Mouse (Mus musculus) stomach, postnatal 0 days (tissue): ENCODE data around the gene Aunip. TPM values are rescaled to one million over a fixed set of nuclear protein-coding genes. Genes with fewer than 3 reads are reported as not detected.

Source experiments
- ATAC-seq: fragments of 200-750 bp; cut with Nextera tagmentation; 2 replicates; pipeline ENCODE4 v1.8.0; 2017; ENCODE audit not compliant: low FRiP score, low TSS enrichment
- DNase-seq: peaks from one replicate; pipeline ENCODE4 v3.0.0-alpha.2; 2016; ENCODE audit warnings: low spot score
- H3K27ac ChIP-seq: fragments of 300-500 bp; sonication (generic); replicated peaks from 2 replicates; pipeline ENCODE4 v1.5.1; 2014; ENCODE audit warnings: mild to moderate bottlenecking, control low read depth
- H3K27me3 ChIP-seq: fragments of 300-500 bp; sonication (generic); 2 replicates; pipeline ENCODE4 v1.6.1; 2014; ENCODE audit warnings: low read length; ENCODE audit not compliant: control insufficient read depth, insufficient read depth
- H3K36me3 ChIP-seq: fragments of 300-500 bp; sonication (generic); 2 replicates; pipeline ENCODE4 v1.6.1; 2014; ENCODE audit warnings: low read length, mixed read lengths; ENCODE audit not compliant: control insufficient read depth, insufficient read depth
- H3K4me1 ChIP-seq: fragments of 300-500 bp; sonication (generic); replicated peaks from 2 replicates; pipeline ENCODE4 v1.6.1; 2014; ENCODE audit warnings: antibody characterized with exemption; ENCODE audit not compliant: control insufficient read depth, insufficient read depth
- H3K4me2 ChIP-seq: fragments of 300-500 bp; sonication (generic); replicated peaks from 2 replicates; pipeline ENCODE4 v1.6.1; 2014; ENCODE audit warnings: low read depth, mild to moderate bottlenecking, control low read depth, moderate library complexity
- H3K4me3 ChIP-seq: fragments of 300-500 bp; sonication (generic); 2 replicates; pipeline ENCODE4 v1.5.1; 2014; ENCODE audit warnings: low read depth, low read length, control low read depth
- H3K9ac ChIP-seq: fragments of 300-500 bp; sonication (generic); 2 replicates; pipeline ENCODE4 v1.6.1; 2014; ENCODE audit warnings: mild to moderate bottlenecking, low read length, control low read depth, mixed read lengths
- H3K9me3 ChIP-seq: fragments of 300-500 bp; sonication (generic); 2 replicates; pipeline ENCODE4 v1.6.1; 2016; ENCODE audit warnings: low read length; ENCODE audit not compliant: control insufficient read depth
- CTCF ChIP-seq: IDR thresholded peaks from 2 replicates; pipeline ENCODE4 v1.5.1; 2016; ENCODE audit warnings: antibody characterized with exemption, low read depth, mild to moderate bottlenecking, moderate library complexity
- EP300 ChIP-seq: optimal IDR thresholded peaks from 2 replicates; pipeline ENCODE3; 2016; ENCODE audit warnings: antibody characterized with exemption
- WGBS: fragments of 180-500 bp; shearing (Covaris S2); extraction: QIAGEN DNeasy Blood & Tissue Kit; methylation state at CpG from one replicate; pipeline ENCODE4 v1.1.7; 2014; 5-methylcytosine and 5-hydroxymethylcytosine counted together
- polyA plus RNA-seq: library from polyadenylated mRNA; unstranded; fragments of >200 nt; fragmentation: Nextera tagmentation; extraction: Ambion mirVana; gene quantifications from 2 replicates; pipeline ENCODE4 v1.2.1, GENCODE M21; 2015

Gene Aunip
- polyA plus RNA-seq, 1 experiment from 2014 or later = 3.5 TPM

DNA sequence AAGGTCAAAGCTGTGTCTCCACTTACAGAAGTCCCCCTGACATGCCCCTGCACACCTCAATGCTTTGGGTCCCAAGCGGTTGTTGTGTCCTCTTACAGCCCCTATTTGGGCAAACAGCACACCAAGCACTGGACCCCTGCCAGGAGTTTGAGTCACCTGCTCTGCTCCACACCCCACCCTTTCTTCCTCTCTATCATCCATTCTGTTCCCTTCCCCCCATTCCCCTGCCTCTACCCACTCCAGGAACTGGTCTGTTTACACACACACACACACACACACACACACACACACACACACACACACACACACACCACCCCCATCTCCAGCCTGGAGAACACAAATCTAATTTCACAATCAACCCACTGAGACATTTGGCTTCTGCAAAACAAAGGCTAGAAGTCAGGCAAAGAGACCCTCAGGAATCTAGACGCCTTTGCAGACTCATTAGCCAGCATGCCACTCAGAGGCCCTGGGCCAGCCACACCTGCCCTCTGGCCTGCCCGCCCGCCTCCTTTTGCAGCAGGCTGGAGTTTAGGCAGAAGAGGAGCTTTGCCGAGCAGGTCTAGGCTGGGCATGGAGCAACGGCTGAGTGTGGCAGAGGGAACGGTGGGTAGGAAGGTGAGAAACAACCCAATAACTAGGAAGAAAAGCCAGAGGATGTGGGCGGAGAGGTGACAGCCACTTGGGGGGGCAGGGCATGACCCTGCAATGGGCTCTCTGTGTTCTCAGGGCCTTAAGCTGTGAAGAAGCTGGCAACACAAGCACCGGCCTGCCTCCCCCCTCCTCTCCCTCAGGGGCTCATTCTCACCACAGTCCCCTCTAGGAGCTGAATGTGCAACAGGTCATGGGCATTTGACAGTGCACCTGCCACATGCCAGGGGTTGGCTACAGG lies 36.3 kb downstream of the Aunip start:
- Histone ChIP-seq H3K9me3 (no peaks in the 10 kb centered on the region), H3K4me3 (no peak overlapping the region), H3K36me3 (peaks cover 8% of the 10 kb centered on the region; the same call in 1 of the 2 replicates), H3K9ac (no peak overlapping the region), H3K4me2 (no peak overlapping the region), H3K27ac (no peak overlapping the region; the same call in 1 of the 2 replicates), H3K27me3 (no peaks in the 10 kb centered on the region), H3K4me1 (0 out of 2 replicates have a peak, but pooled peaks cover 6% of the 10 kb centered on the region)
- no peak for TF ChIP-seq CTCF
- TF ChIP-seq EP300 = no peak
- DNase-seq (peak; percentile 71), ATAC-seq (peak; percentile 25; the same call in 1 of the 2 replicates)
- WGBS = 47% methylated on average over 9 of the region's 9 CpGs

DNA sequence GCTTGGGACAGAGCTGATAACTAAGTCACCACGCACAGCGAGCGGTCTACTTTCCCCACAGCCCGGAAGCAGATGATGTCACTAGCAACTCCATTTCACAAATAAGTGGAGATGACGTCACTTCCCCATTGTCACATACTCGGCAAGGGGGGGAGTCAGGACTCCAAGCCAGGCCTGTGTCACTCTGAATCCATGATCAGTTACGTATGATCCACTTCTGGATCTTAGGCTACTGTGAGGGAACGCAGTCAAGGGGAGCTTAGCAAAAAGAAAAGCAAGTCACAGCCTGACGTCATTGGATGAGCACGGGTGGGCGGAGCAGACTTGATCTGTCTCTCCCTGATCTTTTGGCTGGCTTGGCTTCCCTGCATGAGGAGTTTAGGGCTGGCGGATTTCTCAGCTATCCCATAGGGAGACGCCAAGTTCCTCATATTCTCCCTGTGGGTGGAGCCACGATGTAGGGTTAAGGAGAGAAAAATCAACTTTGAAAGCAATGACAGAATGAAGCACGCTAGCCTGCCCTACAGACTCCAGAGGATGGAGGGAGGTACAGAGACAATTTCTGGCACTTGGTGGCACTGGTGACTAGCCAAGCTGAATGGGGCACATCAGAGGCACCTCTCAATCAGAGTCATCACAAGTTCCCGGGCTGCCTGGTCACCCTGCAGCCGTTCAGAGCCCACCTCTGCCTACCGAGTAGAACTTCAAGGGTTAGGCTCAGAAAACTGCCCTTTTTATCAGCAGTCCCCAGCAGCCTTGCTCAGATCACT lies 37.6 kb downstream of the Aunip start:
- no peak overlapping the region for H3K9ac ChIP-seq
- H3K4me1 ChIP-seq = 0 out of 2 replicates have a peak, but pooled peaks cover 6% of the 10 kb centered on the region
- ATAC-seq (no peak), DNase-seq (no peak)
- 0 out of 2 replicates have a peak overlapping the region, but pooled peaks have one; percentile 35 for H3K27ac ChIP-seq
- H3K4me3 ChIP-seq = no peak overlapping the region
- no peaks in the 10 kb centered on the region for H3K27me3 ChIP-seq
- TF ChIP-seq EP300 = no peak
- peak; percentile 15; the same call in 1 of the 2 replicates for TF ChIP-seq CTCF
- peaks cover 8% of the 10 kb centered on the region; the same call in 1 of the 2 replicates for H3K36me3 ChIP-seq
- no peaks in the 10 kb centered on the region for H3K9me3 ChIP-seq
- no peak overlapping the region for H3K4me2 ChIP-seq
- WGBS = 50% methylated on average over 18 of the region's 18 CpGs

DNA sequence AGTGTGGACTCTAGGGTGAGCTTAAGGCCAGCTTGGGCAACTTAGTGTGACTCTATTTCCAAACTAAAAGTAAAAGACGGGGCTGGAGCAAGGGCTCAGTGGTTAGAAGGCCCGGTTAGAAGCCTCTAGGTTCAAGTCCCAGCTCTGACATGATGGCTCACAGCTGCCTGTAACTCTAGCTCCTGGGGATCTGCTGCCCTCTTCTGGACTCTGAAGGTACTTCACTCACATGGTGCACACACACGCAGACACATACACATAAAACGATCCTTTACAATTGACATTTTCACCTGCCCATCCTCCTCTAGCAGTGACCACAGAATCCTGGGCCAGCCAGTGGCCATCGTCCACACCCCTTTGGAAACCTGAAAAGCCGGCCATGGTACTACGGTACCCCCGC lies 39.1 kb downstream of the Aunip start:
- TF ChIP-seq EP300 (no peak), CTCF (peak; percentile 48)

DNA sequence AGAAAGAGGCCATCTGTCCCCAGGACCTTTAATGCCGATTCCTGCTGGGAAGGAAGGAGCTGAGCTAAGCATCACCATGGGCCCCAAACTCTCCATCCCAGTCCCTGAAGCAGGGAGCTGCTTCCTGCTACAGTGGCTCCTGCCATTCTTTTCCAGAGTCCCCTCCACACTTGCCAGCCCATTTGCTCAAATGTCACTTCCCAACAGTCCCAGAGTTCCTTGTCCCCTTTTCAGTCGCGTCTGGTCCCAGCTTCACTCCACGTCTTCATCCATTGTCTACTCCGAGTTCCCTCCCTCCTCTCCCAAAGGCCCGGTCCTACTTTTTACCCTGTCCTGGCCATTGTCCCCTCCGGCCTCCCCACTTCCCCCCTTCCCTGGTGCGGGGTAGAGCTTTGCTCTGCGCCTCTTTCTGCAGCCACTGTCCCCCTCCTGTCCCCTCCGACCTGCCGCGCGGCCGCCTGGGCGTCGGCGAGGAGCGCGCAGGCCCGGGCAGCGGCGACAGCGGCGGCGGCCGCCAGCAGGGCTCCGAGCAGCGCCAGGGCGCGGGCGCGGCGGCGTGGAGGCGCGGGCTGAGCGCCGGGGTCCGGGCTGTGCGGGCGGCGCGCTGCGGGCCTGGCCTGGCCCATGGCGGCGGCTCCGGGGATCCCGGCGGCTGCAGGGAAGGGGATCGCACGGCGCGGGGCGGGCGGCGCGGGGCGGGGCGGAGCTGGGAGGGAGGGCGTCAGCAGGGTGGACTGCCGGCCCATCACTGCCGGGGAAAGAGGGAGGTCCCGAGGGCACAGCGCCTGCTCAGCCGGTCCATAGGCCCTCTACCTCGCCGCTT lies 40.9 kb downstream of the Aunip start, which contains the start of gene Selenon:
TSS of gene Selenon (minus strand) at position 673 of the 823 bp plus-strand sequence.
- WGBS = under 1% methylated on average over 43 of the region's 67 CpGs
- DNase-seq = peak; percentile 72
- Histone ChIP-seq H3K27me3 (no peaks in the 10 kb centered on the region), H3K4me1 (0 out of 2 replicates have a peak, but pooled peaks cover 6% of the 10 kb centered on the region), H3K9me3 (no peaks in the 10 kb centered on the region), H3K4me2 (peak within 1 kb of the TSS; percentile 87), H3K27ac (peak within 1 kb of the TSS; percentile 86), H3K36me3 (no peaks in the 10 kb centered on the region; the same call in 1 of the 2 replicates), H3K9ac (peak within 1 kb of the TSS; percentile 85), H3K4me3 (peak within 1 kb of the TSS; percentile 54)
- ATAC-seq = peak; percentile 62
- TF ChIP-seq EP300 (no peak), CTCF (no peak)

More for the DNA sequence above, 39.1 kb downstream of the Aunip start:
- no peaks in the 10 kb centered on the region for H3K27me3 ChIP-seq
- H3K4me3 ChIP-seq = no peak overlapping the region
- H3K27ac ChIP-seq = no peak overlapping the region
- 96% methylated on average over 8 of the region's 8 CpGs for WGBS
- no peak for DNase-seq
- no peak overlapping the region for H3K9ac ChIP-seq
- H3K36me3 ChIP-seq = peaks cover 5% of the 10 kb centered on the region; the same call in 1 of the 2 replicates
- H3K4me1 ChIP-seq = 0 out of 2 replicates have a peak, but pooled peaks cover 6% of the 10 kb centered on the region
- H3K9me3 ChIP-seq = no peaks in the 10 kb centered on the region
- no peak overlapping the region for H3K4me2 ChIP-seq
- ATAC-seq = no peak

DNA sequence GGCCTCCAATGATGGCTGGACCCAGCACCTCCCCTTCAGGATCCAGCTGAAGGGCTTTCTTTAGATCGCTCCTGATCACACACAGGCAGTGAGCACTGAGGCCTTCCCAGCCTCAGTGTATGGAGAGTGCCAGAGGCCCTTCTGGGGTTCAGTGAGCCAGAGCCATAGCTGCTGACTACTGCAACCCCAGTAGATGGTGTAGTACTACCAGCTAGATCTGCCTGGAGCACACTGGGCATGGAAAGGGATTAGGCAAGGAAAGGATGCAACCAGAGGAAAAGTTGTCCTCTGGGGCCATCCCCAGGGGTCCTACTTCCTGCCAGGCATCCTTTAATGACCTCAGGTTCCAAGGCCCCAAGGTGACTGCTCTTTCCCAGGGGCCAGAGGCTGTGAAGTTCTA lies 42.8 kb downstream of the Aunip start:
- Histone ChIP-seq H3K27me3 (no peaks in the 10 kb centered on the region), H3K9ac (no peak overlapping the region), H3K27ac (no peak overlapping the region), H3K4me3 (no peak overlapping the region), H3K4me2 (no peak overlapping the region), H3K4me1 (0 out of 2 replicates have a peak, but pooled peaks cover 3% of the 10 kb centered on the region), H3K36me3 (no peaks in the 10 kb centered on the region; the same call in 1 of the 2 replicates), H3K9me3 (no peaks in the 10 kb centered on the region)
- ATAC-seq (no peak), DNase-seq (no peak)
- TF ChIP-seq CTCF = peak; percentile 43
- TF ChIP-seq EP300 = no peak
- 88% methylated on average over 1 of the region's 1 CpGs for WGBS
